Mouse (Mus musculus) v-Abl transformed pro-B cells (cell line): ENCODE measurements around the gene Sp100.

Experiments
- in situ Hi-C, 2 experiments: fragments of 400-800 bp; cut with MboI; formaldehyde crosslinking; loops; one replicate each; pipeline ENCODE4 v1.15.1; 2025; ENCODE audit not compliant: unreplicated experiment in 2 of 2

The Sp100 gene

DNA sequence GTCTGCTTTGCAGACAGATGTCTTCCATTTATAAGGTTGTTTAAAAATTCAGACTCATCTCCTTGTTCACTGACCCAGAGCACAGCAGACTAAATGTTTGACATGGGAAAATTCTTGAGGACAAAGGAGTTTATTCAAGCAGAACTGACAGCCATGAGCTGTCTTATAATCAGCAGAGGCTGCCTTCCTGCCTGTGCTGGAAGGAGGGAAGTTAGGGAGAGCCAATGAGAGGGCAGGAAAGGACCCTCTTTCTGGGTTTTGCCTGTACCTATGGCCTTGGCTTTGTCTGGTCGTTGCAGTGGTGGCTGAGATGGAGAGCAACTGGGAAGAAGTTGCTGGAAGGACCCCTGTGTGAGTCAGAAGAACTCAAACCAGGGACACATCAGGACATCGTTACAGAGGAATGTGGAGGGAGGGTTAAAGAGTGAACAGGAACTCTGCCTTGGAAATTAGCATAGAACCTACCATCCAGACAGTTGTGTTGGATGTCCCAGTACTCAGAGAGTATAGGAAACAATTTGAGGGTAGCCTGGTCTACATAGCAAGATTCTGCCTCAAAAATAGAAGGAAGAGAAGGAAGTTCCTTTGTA, 93.2 kb downstream of the Sp100 start:
- in situ Hi-C loops: no loop called here

DNA sequence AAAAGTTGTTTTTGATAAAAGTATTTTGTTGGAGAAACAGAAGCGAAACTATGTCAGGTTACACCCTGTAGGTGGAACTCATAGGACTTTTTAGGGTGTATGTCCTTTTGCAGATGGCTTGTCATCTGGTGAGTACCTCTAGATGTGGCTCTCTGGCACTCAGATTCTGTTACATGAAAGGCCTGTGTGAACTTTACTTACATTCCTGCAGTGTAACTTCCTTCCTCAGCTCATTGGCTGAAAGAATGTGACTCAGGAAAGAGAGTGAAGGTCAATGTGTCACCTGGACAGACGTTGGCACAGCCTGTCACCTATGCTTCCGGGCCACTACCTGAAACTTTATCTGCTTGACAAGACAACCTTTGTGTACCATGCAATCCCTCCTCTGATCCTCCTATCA, 94.8 kb downstream of the Sp100 start:
- in situ Hi-C loops: no loop called here

DNA sequence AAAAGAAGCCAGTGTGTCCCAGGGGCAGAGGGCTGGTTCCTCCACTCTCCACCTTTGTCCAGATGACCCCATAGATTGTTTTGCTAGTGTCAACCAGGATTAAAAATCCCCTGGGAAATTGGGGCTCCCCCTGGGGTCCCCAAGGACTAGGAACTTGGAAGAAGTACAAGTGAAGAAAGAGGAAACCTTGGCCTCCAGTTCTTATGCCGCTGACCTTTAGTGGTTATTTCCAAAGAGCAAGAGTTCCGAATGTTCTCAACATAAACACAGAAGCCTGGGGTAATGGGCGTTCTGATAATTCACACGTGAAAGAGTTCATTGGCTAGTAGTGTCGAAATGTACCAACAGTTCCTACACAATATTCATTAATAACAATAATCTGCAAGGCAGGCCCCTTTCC, 96.7 kb downstream of the Sp100 start:
- in situ Hi-C loops: loop anchor here in 1 of 2 experiments (5.0 kb wide), 1 partner anchor 36 kb away; no protein-coding TSS in a partner anchor

DNA sequence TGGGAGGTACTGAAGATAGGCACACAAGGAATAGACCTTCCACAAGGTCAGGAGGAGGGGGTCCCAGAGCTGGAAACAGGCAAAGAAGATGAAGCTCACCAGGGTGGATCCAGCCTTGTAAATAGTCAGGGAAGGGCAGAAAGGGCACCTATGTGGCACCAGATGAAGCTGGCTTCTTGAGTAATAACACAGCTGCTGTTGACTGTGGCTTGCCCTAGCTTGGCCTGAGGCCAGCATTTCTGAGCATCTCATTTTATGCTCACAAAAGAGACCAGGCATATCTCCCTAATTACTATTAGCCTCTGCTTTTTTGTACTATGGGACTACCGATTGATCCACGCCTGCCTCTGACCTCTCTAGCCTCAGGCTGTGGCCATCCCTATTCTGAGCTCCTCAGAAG, 100.0 kb downstream of the Sp100 start:
- in situ Hi-C loops: loop anchor here in 1 of 2 experiments (5.0 to 25.0 kb wide), 2 partner anchors 32 to 262 kb away; partner anchors contain the start of gene Spata3

DNA sequence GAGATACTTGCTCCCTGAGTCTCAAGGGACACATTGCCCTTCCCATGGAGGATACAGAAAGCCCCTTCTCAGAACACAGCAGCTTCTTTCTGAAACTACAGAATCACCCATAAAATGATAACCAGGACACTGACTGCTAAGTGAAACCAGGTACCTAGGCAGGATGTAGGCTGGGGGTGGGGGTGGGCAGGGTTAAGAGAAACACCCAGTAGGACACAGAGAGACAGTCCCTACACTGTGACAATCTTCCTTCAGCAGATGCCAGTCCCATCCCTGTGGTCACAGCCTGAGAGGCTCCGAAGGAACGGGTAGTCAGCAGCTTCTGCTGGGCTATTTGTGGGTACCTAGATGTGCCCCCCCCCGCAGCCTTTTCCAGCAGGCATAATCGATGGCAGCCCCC, 100.9 kb downstream of the Sp100 start:
- in situ Hi-C loops: loop anchor here in 1 of 2 experiments (25.0 kb wide), 1 partner anchor 262 kb away; the partner anchor contains the start of gene Spata3

DNA sequence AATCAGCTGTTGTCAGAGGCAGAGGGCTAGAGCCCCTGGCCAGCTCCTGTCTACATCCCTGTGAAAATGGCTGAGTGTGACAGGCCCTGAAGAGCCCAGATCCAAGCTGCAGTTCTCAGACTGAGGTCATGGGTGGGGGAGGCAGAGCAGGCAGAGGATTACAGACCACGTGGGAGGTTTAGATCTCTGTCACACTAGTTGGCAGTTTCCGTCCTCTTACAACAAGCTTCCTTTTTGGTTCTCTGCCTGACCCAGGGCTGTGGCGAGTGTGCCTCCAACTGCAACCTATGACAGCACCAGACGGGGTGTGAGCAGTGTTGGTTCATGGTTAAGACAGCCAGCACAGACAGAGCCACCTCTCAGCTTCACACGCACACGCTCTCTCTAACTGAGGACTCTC, 101.7 kb downstream of the Sp100 start:
- in situ Hi-C loops: loop anchor here in 1 of 2 experiments (25.0 kb wide), 1 partner anchor 261 kb away; the partner anchor contains the start of gene Spata3

DNA sequence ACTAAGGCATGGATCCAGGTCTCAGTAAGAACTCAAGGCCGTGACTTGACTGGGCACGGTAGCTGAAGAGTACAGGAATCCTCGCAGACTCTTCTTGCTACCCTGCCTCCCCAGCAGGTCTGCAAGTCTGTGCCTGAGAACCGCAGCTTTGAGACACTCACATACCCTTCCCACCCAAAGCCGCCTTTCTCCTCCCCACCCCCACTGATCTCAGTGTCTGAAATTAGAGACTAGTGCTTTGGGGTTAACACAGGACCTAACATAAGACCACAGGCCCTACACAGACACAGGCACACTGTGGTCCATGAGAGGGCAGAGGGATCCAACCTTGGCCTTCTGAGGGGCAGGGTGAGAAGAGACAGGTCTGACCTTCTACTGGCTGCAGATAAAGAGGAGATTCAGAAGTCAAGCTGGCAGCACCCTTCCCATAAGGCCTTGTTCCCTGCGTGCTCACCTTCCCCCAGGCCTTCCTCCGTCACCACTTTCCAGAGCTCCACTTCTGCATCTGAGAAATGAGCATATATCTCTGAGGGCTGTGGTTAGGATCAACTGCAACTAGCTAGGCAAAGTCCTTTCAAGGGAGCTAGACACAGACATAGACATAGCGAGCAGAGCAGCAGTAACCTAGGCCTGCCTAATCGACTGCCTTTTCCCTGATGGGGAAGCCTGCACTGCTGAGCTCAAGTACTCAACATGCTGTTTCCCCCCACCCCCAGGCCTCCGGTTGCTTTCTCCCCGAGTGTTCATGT, 102.3 kb downstream of the Sp100 start:
- in situ Hi-C loops: loop anchor here in 1 of 2 experiments (25.0 kb wide), 1 partner anchor 260 kb away; the partner anchor contains the start of gene Spata3

DNA sequence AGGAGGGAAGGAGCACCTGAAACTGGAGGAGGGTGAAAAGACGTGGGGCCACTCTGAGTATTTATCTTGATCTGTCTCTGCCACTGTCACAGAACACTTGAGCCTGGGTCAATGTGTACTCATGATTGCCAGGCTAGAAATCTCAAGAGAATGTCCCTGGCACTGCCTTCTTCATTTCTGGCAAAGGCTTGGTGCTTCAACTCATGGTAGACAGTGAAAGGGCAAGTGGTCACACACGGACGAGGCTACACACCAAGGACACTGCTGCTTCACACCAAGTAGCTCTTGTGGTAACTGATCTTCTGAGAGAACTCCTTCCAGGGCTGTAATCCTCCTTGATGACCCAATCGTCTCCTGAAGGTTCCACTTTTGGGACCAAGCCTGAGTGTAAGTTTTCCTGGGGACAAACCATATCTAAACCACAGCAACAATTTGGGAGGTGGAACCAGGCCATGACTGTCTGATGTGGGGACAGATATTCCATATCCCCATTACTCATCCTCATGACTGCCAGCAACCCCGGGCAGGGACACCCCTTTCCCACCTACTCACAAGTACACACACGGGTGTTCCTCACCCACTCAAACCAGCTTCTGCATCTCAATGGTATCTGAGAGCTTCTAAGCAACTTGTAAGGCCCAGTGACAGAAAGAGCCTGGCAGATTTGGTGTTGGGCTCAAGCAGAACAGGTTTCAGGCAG, 107.9 kb downstream of the Sp100 start:
- in situ Hi-C loops: loop anchor here in 1 of 2 experiments (25.0 kb wide), 1 partner anchor 255 kb away; the partner anchor contains the start of gene Spata3

DNA sequence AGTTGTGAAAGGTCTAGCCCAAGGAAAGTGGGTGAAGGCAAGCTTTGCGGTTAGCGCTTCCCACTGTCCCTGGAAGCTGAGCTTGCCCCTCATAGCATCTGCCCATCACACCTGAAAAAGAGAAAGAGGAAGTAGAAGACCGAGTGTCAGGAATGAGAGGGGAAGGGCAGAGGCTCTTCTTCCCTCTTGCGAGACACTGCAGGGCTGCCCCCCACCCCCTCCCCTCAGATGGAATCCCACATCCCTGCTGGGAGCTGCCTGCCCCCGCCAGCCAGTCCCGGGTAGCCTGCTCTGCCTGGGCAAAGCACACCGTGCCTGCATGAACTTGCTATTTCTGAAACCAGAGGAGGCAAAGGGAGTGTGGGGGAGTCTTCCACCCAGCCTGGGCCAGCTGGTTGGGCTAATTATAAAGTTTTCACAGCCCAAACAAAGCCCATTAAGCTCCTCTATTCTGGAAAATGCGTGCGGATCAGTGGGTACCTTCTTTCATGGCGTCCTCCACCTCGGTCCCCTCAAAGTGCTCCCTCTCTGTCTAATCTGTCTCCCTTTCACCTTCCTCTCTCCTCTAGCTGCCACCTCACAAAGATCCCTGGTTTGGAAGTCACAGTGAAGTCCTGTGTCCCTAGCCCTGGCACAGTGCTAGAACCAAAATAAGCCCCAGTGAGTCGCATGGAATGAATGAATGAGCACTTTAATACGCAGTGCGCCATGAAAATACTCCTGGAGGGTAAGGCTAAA, 108.6 kb downstream of the Sp100 start:
- in situ Hi-C loops: loop anchor here in 1 of 2 experiments (25.0 kb wide), 1 partner anchor 254 kb away; the partner anchor contains the start of gene Spata3

DNA sequence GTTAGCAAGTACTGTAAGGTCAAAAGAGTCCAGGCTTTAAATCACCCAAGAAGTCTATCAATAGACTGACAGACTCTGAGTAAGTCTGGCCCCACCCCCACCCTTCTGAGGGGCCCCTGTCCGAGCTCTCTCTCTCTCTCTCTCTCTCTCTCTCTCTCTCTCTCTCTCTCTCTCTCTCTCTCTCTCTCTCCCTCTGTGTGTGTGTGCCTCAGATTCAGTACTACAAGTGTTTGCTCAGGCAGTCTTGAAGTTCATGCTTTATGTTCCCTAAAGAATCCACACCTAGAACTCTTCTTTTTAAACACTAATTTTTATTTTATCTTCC, 109.1 kb downstream of the Sp100 start:
- in situ Hi-C loops: loop anchor here in 1 of 2 experiments (25.0 kb wide), 1 partner anchor 253 kb away; the partner anchor contains the start of gene Spata3
